Mouse (Mus musculus): ENCODE measurements around the gene Sema4g. TPM values are rescaled to one million over a fixed set of nuclear protein-coding genes. Genes with fewer than 3 reads are reported as not detected.
A peak's percentile ranks its signal among the peaks of the same experiment; 100 is the strongest.

Gene Sema4g
- polyA plus RNA-seq (2015; fragmentation: Nextera tagmentation; extraction: Ambion mirVana), result 6.5 and 7.0 TPM in 2 replicates

DNA sequence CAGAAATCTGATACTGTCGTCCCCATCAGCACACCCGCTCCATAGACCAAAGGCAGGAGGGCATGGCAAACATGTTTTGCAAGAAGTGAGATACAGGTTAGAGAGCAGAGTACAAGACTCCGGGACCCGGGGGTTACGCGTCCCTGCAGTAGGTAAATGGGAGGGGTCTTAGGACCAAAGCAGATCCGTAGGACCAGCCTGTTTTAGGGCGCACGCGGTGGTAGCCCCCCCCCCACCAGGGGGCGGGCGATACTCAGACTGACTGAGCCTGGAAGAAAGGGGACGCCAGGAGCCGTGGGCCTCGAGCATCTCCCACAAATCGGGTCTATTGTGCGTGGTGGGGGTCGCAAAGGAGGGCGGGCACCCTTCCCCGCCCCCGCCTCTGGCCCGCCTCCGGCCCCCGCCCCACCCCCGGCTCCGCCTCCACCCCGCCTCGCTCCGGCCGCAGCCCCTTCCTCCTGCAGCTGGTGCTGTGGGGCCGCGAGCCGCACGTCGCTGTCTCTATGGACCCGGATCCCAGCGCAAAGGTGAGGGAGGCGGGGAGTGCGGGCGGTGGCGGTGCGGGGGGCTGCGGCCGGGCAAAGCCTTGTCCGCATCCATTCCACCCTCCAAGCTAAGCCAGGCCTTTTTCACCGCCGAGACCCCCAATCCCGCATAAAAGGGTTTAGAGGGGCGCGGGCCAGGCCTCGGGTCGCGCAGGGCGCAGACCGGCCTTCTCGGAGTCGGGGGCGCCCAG is at the start of gene Sema4g:
Gene Sema4g (plus strand): TSS at position 271 of the 736 bp plus-strand sequence.
- no peaks in the 10 kb centered on the region for H3K9me3 ChIP-seq (ENCODE audit: low read length)
- H3K4me2 ChIP-seq (replicated peaks; ENCODE audit: low read depth, low read length), result peak within 1 kb of the TSS; percentile 99
- under 1% methylated on average over 44 of the region's 58 CpGs for WGBS
- H3K4me3 ChIP-seq (ENCODE audit: low read length), result peak within 1 kb of the TSS; percentile 65
- peak; percentile 69 for ATAC-seq (ENCODE audit: low FRiP score, low TSS enrichment)
- no peaks in the 10 kb centered on the region for H3K27me3 ChIP-seq (ENCODE audit: insufficient read depth, low read length)
- H3K36me3 ChIP-seq (ENCODE audit: insufficient read depth, low read length), result no peaks in the 10 kb centered on the region
- H3K27ac ChIP-seq (ENCODE audit: low read length), result peak within 1 kb of the TSS; percentile 54; the same call in 1 of the 2 replicates
- H3K9ac ChIP-seq (replicated peaks; ENCODE audit: low read length), result peak within 1 kb of the TSS; percentile 70
- H3K4me1 ChIP-seq (ENCODE audit: insufficient read depth, low read length), result peaks cover 47% of the 10 kb centered on the region

DNA sequence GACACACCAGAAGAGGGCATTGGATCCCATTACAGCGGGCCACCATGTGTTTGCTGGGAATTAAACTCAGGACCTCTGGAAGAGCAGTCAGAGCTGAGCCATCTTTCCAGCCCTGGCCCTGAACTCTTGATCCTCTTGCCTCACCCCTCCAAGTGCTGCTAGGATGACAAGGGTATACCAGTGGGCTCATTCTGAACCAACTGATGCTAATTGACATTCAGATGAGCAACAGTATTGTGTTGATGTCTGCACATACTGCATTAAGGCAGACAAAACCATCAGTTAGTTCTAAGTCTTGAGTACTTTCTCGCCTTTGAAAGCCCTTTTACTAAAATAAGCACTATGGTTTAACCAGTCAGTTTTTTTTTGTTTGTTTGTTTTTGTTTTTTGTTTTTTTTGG is 29.3 kb upstream of the Sema4g start:
- H3K4me1 ChIP-seq (ENCODE audit: insufficient read depth, low read length), result no peaks in the 10 kb centered on the region
- H3K27ac ChIP-seq (ENCODE audit: low read length), result no peak overlapping the region
- no peak overlapping the region for H3K4me3 ChIP-seq (ENCODE audit: low read length)
- peaks cover 66% of the 10 kb centered on the region for H3K36me3 ChIP-seq (ENCODE audit: insufficient read depth, low read length)
- no peak overlapping the region for H3K9ac ChIP-seq (replicated peaks; ENCODE audit: low read length)
- H3K4me2 ChIP-seq (replicated peaks; ENCODE audit: low read depth, low read length), result no peak overlapping the region
- no peaks in the 10 kb centered on the region for H3K9me3 ChIP-seq (ENCODE audit: low read length)
- no peak for ATAC-seq (ENCODE audit: low FRiP score, low TSS enrichment)
- H3K27me3 ChIP-seq (ENCODE audit: insufficient read depth, low read length), result no peaks in the 10 kb centered on the region
- 99% methylated on average over 2 of the region's 2 CpGs for WGBS

DNA sequence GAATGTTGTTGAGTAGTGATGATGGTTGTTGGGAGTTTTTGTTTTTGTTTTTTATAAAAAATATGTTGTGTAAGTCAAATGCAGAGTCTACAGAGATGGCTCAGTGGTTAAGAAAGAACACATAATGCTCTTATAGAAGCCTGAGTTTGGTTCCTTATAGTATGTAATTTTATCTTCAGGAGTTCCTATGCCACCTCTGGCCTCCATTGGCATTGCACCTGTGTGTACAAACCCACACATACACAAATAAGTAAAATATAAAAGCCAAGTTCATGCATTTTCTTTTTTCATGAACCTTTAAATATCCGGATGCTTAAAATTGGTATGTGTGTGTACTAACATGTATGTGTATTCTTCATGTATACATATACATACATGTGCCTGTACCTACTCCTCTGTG is 22.9 kb upstream of the Sema4g start:
- Histone ChIP-seq H3K4me1 (ENCODE audit: insufficient read depth, low read length) (no peaks in the 10 kb centered on the region), H3K9ac (replicated peaks; ENCODE audit: low read length) (no peak overlapping the region), H3K9me3 (ENCODE audit: low read length) (no peaks in the 10 kb centered on the region), H3K4me3 (ENCODE audit: low read length) (no peak overlapping the region), H3K27me3 (ENCODE audit: insufficient read depth, low read length) (no peaks in the 10 kb centered on the region), H3K36me3 (ENCODE audit: insufficient read depth, low read length) (peaks cover 67% of the 10 kb centered on the region), H3K27ac (ENCODE audit: low read length) (no peak overlapping the region), H3K4me2 (replicated peaks; ENCODE audit: low read depth, low read length) (no peak overlapping the region)
- 95% methylated on average over 1 of the region's 1 CpGs for WGBS
- no peak for ATAC-seq (ENCODE audit: low FRiP score, low TSS enrichment)

DNA sequence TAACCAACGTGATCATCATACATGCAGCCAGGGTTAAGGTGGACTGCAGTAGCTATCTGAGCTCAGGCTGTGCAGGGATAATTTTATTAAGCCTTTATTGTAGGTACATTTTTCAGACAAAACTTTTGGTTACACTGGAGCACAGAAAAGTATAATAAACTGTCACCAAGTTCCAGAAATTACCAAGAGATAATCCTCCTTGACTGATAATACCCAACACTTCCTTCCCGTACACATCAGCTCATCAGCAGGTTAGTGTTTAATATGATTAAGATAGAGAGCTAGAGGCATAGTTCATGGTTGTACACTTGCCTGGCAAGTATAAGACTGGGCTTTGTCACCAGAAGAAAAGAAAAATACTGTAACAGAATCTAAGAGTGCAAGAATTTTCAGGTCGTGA is 20.6 kb upstream of the Sema4g start:
- H3K9me3 ChIP-seq (ENCODE audit: low read length), result no peaks in the 10 kb centered on the region
- ATAC-seq (ENCODE audit: low FRiP score, low TSS enrichment), result no peak
- peaks cover 72% of the 10 kb centered on the region for H3K36me3 ChIP-seq (ENCODE audit: insufficient read depth, low read length)
- no peak overlapping the region for H3K27ac ChIP-seq (ENCODE audit: low read length)
- no peak overlapping the region for H3K4me2 ChIP-seq (replicated peaks; ENCODE audit: low read depth, low read length)
- H3K27me3 ChIP-seq (ENCODE audit: insufficient read depth, low read length), result no peaks in the 10 kb centered on the region
- no peak overlapping the region for H3K4me3 ChIP-seq (ENCODE audit: low read length)
- no peaks in the 10 kb centered on the region for H3K4me1 ChIP-seq (ENCODE audit: insufficient read depth, low read length)
- WGBS, result 93% methylated on average over 3 of the region's 3 CpGs
- H3K9ac ChIP-seq (replicated peaks; ENCODE audit: low read length), result no peak overlapping the region

DNA sequence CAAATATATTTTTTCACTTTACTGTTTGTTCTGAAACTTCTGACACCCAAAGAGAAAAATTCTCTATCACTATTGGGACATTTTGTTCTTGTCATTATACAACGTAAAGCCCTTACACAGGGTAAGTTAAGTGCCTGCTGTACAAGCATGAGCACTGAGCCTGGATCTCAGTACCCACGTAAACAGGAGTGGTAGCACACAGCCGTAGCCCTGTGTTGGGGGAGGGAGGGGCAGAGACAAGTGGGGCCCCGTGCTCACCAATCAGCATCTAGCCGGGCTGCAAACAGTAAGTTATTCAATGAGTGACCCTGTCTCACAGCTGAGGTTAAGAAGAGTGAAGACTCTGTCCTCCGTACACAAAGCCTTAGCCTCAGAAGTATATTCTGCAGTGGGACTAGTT is 12.3 kb upstream of the Sema4g start:
- Histone ChIP-seq H3K9ac (replicated peaks; ENCODE audit: low read length) (no peak overlapping the region), H3K4me3 (ENCODE audit: low read length) (no peak overlapping the region), H3K36me3 (ENCODE audit: insufficient read depth, low read length) (peaks cover 77% of the 10 kb centered on the region), H3K4me2 (replicated peaks; ENCODE audit: low read depth, low read length) (no peak overlapping the region), H3K27me3 (ENCODE audit: insufficient read depth, low read length) (no peaks in the 10 kb centered on the region), H3K27ac (ENCODE audit: low read length) (no peak overlapping the region), H3K4me1 (ENCODE audit: insufficient read depth, low read length) (no peaks in the 10 kb centered on the region), H3K9me3 (ENCODE audit: low read length) (no peaks in the 10 kb centered on the region)
- WGBS, result 83% methylated on average over 6 of the region's 6 CpGs
- ATAC-seq (ENCODE audit: low FRiP score, low TSS enrichment), result no peak

DNA sequence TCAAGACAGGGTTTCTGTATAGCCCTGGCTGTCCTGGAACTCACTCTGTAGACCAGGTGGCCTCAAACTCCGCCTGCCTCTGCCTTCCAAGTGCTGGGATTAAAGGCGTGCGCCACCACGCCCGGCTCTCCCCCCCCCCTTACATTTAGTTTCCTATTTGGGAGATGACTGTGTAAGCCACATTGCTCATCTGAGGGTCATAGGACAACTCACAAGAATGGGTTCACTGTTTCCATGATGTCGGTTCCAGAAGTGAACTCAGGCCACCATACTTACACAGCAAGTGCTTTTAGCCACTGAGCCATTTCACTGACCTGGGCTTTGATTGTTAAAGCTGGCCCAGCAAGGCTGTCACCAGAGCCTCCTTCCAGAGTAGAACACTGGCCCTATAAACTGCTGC is 11.8 kb upstream of the Sema4g start:
- Histone ChIP-seq H3K4me3 (ENCODE audit: low read length) (no peak overlapping the region), H3K27me3 (ENCODE audit: insufficient read depth, low read length) (no peaks in the 10 kb centered on the region), H3K9ac (replicated peaks; ENCODE audit: low read length) (no peak overlapping the region), H3K27ac (ENCODE audit: low read length) (no peak overlapping the region), H3K36me3 (ENCODE audit: insufficient read depth, low read length) (peaks cover 80% of the 10 kb centered on the region), H3K4me1 (ENCODE audit: insufficient read depth, low read length) (no peaks in the 10 kb centered on the region), H3K9me3 (ENCODE audit: low read length) (no peaks in the 10 kb centered on the region), H3K4me2 (replicated peaks; ENCODE audit: low read depth, low read length) (no peak overlapping the region)
- no peak for ATAC-seq (ENCODE audit: low FRiP score, low TSS enrichment)
- WGBS, result 91% methylated on average over 6 of the region's 6 CpGs

DNA sequence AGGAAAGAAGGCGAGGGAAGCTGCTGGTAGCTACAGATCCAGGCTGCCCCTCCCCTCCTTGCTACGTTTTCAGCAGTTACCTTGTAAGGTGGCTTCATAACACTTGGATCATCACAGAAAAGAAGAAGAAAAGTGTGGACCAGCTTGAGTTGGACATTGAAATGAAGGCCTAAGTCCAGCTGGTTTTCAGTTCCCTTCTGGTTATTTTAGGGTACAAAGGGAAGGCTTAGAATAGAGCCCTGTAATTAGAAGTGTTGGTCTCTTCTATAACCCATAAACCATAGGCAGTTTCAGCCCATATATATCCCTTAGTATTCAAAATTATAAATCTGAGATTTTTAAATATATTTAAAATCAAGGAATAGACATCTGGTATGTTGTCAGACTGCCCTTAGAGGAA is 8.1 kb upstream of the Sema4g start:
- H3K4me2 ChIP-seq (replicated peaks; ENCODE audit: low read depth, low read length), result no peak overlapping the region
- H3K27me3 ChIP-seq (ENCODE audit: insufficient read depth, low read length), result no peaks in the 10 kb centered on the region
- 93% methylated on average over 2 of the region's 2 CpGs for WGBS
- H3K4me3 ChIP-seq (ENCODE audit: low read length), result no peak overlapping the region
- H3K27ac ChIP-seq (ENCODE audit: low read length), result no peak overlapping the region
- H3K9me3 ChIP-seq (ENCODE audit: low read length), result no peaks in the 10 kb centered on the region
- peaks cover 49% of the 10 kb centered on the region for H3K36me3 ChIP-seq (ENCODE audit: insufficient read depth, low read length)
- no peak for ATAC-seq (ENCODE audit: low FRiP score, low TSS enrichment)
- H3K9ac ChIP-seq (replicated peaks; ENCODE audit: low read length), result no peak overlapping the region
- 0 out of 2 replicates have a peak, but pooled peaks cover 6% of the 10 kb centered on the region for H3K4me1 ChIP-seq (ENCODE audit: insufficient read depth, low read length)

- no peaks in the 10 kb centered on the region for H3K27me3 ChIP-seq (ENCODE audit: insufficient read depth, low read length)
- WGBS, result 73% methylated on average over 7 of the region's 7 CpGs
- no peak overlapping the region for H3K4me3 ChIP-seq (ENCODE audit: low read length)
- no peak overlapping the region for H3K4me2 ChIP-seq (replicated peaks; ENCODE audit: low read depth, low read length)
- no peak for ATAC-seq (ENCODE audit: low FRiP score, low TSS enrichment)
- no peak overlapping the region; the same call in 1 of the 2 replicates for H3K27ac ChIP-seq (ENCODE audit: low read length)
- H3K9me3 ChIP-seq (ENCODE audit: low read length), result no peaks in the 10 kb centered on the region
- no peak overlapping the region for H3K9ac ChIP-seq (replicated peaks; ENCODE audit: low read length)
- H3K4me1 ChIP-seq (ENCODE audit: insufficient read depth, low read length), result 0 out of 2 replicates have a peak, but pooled peaks cover 6% of the 10 kb centered on the region
- peaks cover 33% of the 10 kb centered on the region for H3K36me3 ChIP-seq (ENCODE audit: insufficient read depth, low read length)
These were observed 6.3 kb upstream of the Sema4g start for GRCm38 (mm10) chr19:44982477-44983115.

DNA sequence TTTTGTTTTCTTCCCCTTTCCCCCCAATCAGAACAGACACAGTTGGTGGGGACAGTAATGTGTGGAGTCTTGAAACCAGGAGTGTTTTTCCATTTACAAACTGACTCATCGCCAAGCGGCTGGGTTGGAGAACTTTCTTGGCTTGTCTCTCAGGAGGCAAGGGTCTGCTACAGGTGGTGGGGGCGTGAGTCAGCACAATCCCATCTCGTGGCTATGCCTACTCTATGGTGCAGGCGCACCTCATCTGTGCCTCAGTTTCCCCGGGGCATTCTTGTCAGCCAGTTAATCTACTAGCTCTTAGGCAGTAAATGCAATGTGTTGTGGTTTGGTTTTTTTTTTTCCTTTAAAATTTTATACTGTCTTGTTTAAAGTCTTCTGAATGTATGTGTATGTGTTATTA is 5.5 kb upstream of the Sema4g start:
- Histone ChIP-seq H3K4me2 (replicated peaks; ENCODE audit: low read depth, low read length) (no peak overlapping the region), H3K27ac (ENCODE audit: low read length) (no peak overlapping the region), H3K9ac (replicated peaks; ENCODE audit: low read length) (no peak overlapping the region), H3K9me3 (ENCODE audit: low read length) (no peaks in the 10 kb centered on the region), H3K4me1 (ENCODE audit: insufficient read depth, low read length) (peaks cover 8% of the 10 kb centered on the region; the same call in 1 of the 2 replicates), H3K36me3 (ENCODE audit: insufficient read depth, low read length) (peaks cover 26% of the 10 kb centered on the region), H3K4me3 (ENCODE audit: low read length) (no peak overlapping the region), H3K27me3 (ENCODE audit: insufficient read depth, low read length) (no peaks in the 10 kb centered on the region)
- ATAC-seq (ENCODE audit: low FRiP score, low TSS enrichment), result no peak
- WGBS, result 93% methylated on average over 6 of the region's 6 CpGs

DNA sequence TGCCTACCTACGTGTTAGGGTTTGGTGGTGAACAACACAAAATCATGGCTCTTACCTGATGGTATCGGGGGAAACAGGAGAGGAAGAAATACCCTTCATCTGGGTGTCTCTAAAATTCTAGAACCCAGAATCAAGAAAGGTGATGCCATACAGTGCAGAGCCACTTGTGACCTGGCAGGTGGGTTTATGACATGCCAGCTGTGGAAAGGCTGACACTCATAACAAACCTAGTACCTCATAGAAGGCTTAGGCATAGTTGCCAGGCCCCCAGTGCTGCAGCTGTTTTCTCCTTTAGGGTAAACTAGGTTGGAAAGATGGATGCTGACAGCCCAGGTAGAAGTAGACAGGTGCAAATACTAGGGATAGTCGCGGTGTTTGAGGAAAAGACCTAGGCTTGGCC is 4.5 kb upstream of the Sema4g start:
- no peaks in the 10 kb centered on the region for H3K27me3 ChIP-seq (ENCODE audit: insufficient read depth, low read length)
- no peak overlapping the region for H3K4me2 ChIP-seq (replicated peaks; ENCODE audit: low read depth, low read length)
- H3K9ac ChIP-seq (replicated peaks; ENCODE audit: low read length), result no peak overlapping the region
- ATAC-seq (ENCODE audit: low FRiP score, low TSS enrichment), result no peak
- H3K27ac ChIP-seq (ENCODE audit: low read length), result no peak overlapping the region
- peaks cover 24% of the 10 kb centered on the region for H3K36me3 ChIP-seq (ENCODE audit: insufficient read depth, low read length)
- no peaks in the 10 kb centered on the region for H3K9me3 ChIP-seq (ENCODE audit: low read length)
- WGBS, result 95% methylated on average over 4 of the region's 4 CpGs
- peaks cover 14% of the 10 kb centered on the region for H3K4me1 ChIP-seq (ENCODE audit: insufficient read depth, low read length)
- no peak overlapping the region for H3K4me3 ChIP-seq (ENCODE audit: low read length)
